Mouse (Mus musculus): ENCODE measurements around the gene Masp2. TPM values are rescaled to one million over a fixed set of nuclear protein-coding genes. Genes with fewer than 3 reads are reported as not detected.
A peak's percentile ranks its signal among the peaks of the same experiment; 100 is the strongest.

Masp2 gene
- polyA plus RNA-seq (2016; fragmentation: Nextera tagmentation; extraction: Ambion mirVana) = 0.14 and 0.36 TPM in 2 replicates

DNA sequence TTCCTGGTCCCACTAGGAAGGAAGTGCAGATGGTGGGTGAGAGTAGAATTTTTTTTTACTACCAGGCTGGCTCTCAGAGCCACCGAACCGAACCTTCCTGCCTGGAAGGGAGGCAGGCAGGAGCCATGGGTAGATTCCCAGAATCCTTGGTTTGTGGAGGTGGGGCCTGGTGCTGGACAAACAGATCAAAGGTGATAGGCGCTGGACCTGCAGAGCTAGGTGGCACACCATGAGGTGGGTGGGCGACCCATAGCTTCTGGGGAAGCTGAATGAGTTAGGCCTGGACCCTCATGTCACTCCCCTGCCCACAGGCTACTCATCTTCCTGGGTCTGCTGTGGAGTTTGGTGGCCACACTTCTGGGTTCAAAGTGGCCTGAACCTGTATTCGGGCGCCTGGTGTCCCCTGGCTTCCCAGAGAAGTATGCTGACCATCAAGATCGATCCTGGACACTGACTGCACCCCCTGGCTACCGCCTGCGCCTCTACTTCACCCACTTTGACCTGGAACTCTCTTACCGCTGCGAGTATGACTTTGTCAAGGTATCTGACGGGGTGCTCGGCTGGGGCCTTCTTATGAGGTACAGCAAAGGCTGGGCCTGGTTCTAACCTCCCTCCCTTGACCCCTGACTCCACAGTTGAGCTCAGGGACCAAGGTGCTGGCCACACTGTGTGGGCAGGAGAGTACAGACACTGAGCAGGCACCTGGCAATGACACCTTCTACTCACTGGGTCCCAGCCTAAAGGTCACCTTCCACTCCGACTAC is at the start of gene Masp2:
TSS of gene Masp2 (plus strand) at position 198 of the 764 bp plus-strand sequence.
- 84% methylated on average over 14 of the region's 14 CpGs for WGBS
- ATAC-seq (ENCODE audit: insufficient number of reproducible peaks, low FRiP score) = no peak
- Histone ChIP-seq H3K36me3 (peaks cover 24% of the 10 kb centered on the region), H3K9ac (no peak within 1 kb of the TSS), H3K4me3 (no peak within 1 kb of the TSS), H3K9me3 (replicated peaks) (0 out of 2 replicates have a peak, but pooled peaks cover 7% of the 10 kb centered on the region), H3K27ac (ENCODE audit: poor library complexity, severe bottlenecking) (no peak within 1 kb of the TSS), H3K27me3 (replicated peaks) (no peaks in the 10 kb centered on the region), H3K4me1 (replicated peaks) (no peaks in the 10 kb centered on the region), H3K4me2 (no peak within 1 kb of the TSS)

DNA sequence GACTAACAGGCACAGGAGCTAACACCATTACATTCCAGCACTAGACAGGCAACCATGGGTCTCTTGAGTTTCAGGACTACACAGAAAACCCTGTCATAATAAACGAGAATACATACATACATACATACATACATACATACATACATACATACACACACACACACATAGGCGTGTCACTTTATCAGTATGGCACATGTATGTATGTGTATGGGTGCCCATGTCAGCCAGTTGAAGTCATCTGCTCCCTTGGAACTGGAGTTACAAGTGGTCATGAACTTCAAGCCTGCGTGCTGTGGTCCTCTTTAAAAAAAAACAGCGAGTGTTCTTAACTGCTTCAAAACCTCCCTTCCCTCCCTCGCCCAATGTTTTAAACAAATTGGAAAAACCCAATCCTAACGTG is 44.6 kb upstream of the Masp2 start:
- peaks cover 73% of the 10 kb centered on the region for H3K36me3 ChIP-seq
- no peaks in the 10 kb centered on the region; the same call in 1 of the 2 replicates for H3K4me1 ChIP-seq (replicated peaks)
- 22% methylated on average over 6 of the region's 6 CpGs for WGBS

DNA sequence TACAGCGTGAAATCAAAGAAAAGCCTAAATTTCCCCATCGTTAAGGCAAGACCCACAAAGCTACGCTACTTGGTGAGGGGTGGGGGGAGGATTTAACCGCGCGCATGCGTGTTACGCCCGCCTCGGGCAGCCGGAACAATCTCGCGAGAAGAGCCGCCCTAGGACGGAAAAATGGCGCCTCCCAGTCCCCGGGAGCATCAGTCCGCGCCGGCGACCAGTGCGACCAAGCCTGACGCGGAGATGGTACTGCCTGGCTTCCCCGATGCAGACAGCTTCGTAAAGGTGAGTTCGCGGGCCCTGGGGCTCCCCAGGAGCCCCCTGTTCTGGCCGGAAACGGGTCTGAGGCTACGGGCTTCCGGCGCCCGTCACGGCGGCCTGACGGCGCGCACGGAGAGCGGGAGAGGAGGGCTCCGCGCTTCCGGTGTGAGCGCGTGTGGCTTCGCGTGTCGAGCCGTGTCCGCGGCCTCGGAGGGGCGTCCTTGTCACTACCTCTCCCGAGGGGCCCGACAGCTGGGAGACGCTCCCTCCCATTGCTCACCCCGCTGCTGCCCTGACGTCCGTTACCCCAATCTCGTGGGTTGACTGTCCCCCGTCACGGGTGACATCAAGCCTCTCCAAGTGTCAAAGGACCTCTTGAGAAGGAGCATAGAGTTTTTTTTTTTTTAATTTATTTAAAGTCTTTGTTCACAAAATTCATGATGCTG is 43.9 kb upstream of the Masp2 start, which contains the start of gene Exosc10:
TSS of gene Exosc10 (plus strand) at position 133 of the 704 bp plus-strand sequence.
- Histone ChIP-seq H3K36me3 (peaks cover 73% of the 10 kb centered on the region), H3K4me3 (peak within 1 kb of the TSS; percentile 78), H3K4me1 (replicated peaks) (no peaks in the 10 kb centered on the region; the same call in 1 of the 2 replicates), H3K27ac (ENCODE audit: poor library complexity, severe bottlenecking) (peak within 1 kb of the TSS; percentile 80), H3K27me3 (replicated peaks) (no peaks in the 10 kb centered on the region), H3K9ac (peak within 1 kb of the TSS; percentile 90), H3K4me2 (peak within 1 kb of the TSS; percentile 70), H3K9me3 (replicated peaks) (no peaks in the 10 kb centered on the region)
- under 1% methylated on average over 63 of the region's 63 CpGs for WGBS
- ATAC-seq (ENCODE audit: insufficient number of reproducible peaks, low FRiP score) = peak; percentile 91

More for the DNA sequence above, 44.6 kb upstream of the Masp2 start:
- Histone ChIP-seq H3K4me3 (peak overlapping the region; percentile 78), H3K4me2 (peak overlapping the region; percentile 70), H3K27ac (ENCODE audit: poor library complexity, severe bottlenecking) (no peak overlapping the region), H3K9ac (peak overlapping the region; percentile 90), H3K27me3 (replicated peaks) (no peaks in the 10 kb centered on the region), H3K9me3 (replicated peaks) (no peaks in the 10 kb centered on the region)
- peak; percentile 30; the same call in 1 of the 2 replicates for ATAC-seq (ENCODE audit: insufficient number of reproducible peaks, low FRiP score)

DNA sequence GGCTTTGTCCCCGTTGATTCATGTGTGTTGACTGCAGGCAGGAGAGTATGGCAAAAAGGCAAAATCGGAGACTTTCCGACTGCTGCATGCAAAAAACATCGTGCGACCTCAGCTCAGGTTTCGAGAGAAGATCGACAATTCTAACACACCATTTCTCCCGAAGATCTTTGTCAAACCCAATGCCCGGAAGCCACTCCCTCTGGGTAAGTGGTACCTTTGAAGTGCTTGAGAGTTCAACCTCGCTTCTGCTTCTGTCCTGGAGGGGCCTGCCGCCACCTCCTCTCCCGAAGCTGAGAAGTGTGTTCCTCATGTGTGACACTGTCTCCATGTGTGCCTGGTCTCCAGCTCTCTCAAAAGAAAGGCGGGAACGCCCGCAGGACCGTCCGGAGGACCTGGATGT is 39.7 kb upstream of the Masp2 start:
- WGBS = 92% methylated on average over 17 of the region's 17 CpGs

DNA sequence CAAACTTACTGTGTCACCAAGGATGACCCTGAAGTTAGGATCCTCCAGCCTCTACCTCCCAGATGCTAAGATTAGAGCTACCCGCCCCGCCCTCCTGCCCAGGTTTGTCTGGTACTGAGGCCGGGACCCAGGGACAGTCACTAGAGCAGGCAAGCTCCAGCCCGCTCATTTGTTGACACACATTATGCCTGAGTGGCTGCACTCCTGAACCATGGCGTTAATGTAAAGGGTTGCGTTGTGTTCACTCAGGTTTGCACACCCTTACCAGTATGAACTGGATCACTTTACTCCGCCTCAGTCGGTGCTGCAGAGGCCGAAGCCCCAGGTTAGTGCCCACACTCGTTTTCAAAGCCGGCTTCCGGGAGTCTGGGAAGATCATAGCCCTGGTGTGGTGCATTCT is 38.8 kb upstream of the Masp2 start:
- ATAC-seq (ENCODE audit: insufficient number of reproducible peaks, low FRiP score) = no peak
- Histone ChIP-seq H3K36me3 (peaks cover 89% of the 10 kb centered on the region), H3K4me1 (replicated peaks) (no peaks in the 10 kb centered on the region), H3K4me2 (no peak overlapping the region), H3K27me3 (replicated peaks) (no peaks in the 10 kb centered on the region), H3K9me3 (replicated peaks) (no peaks in the 10 kb centered on the region), H3K9ac (no peak overlapping the region), H3K27ac (ENCODE audit: poor library complexity, severe bottlenecking) (no peak overlapping the region), H3K4me3 (no peak overlapping the region)
- WGBS = 95% methylated on average over 12 of the region's 12 CpGs

More for the DNA sequence above, 39.7 kb upstream of the Masp2 start:
- H3K4me1 ChIP-seq (replicated peaks) = no peaks in the 10 kb centered on the region; the same call in 1 of the 2 replicates
- no peak overlapping the region for H3K4me3 ChIP-seq
- ATAC-seq (ENCODE audit: insufficient number of reproducible peaks, low FRiP score) = no peak
- H3K36me3 ChIP-seq = peaks cover 80% of the 10 kb centered on the region
- H3K9me3 ChIP-seq (replicated peaks) = no peaks in the 10 kb centered on the region
- H3K27ac ChIP-seq (ENCODE audit: poor library complexity, severe bottlenecking) = no peak overlapping the region
- no peak overlapping the region for H3K4me2 ChIP-seq
- no peak overlapping the region for H3K9ac ChIP-seq
- no peaks in the 10 kb centered on the region for H3K27me3 ChIP-seq (replicated peaks)

DNA sequence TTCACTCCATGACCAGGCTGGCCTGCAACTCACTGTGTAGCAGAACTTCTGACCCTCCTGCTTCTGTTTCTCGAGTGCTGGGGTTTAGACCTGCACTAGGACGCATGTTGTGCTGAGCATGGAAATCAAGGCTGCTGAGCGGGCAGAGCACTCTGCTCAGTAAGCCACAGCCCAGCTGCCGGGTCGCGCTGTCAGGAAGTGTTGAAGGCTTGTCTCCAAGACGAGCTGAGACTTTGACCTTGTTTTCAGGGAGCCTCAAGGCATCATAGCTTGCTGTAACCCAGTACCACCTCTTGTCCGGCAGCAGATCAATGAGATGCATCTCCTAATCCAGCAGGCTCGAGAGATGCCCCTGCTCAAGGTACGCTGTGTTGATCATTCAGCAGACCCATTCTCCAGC is 32.2 kb upstream of the Masp2 start:
- 83% methylated on average over 10 of the region's 10 CpGs for WGBS
- H3K4me1 ChIP-seq (replicated peaks) = no peaks in the 10 kb centered on the region

DNA sequence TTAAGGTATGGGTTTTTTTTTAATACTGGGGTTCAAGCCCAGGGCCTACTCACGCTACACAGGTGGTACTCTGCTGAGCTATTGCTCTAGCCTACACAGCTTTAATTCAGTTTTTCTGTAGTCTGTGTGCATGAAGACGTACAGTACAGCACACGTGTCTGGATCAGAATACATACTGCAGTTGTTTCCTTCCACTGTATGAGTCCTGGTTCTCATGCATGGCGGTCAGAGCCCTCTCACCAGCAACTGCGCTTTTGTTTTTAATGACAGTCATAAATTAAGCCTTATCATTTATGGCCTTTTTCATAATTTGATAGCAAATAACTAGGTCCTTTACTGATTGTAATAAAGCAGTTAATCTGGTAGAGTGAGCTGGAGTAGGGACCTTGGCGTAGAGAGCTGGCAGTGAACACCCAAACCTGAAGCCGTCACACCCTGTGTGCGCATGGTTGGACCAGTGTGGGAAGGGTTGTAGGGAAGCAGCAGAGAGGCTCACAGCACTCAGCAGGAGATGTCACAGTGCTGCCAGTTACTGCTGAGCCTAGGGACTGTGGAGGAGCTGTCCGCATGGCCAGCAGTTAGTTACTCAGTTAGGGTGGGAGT is 31.6 kb upstream of the Masp2 start:
- H3K4me2 ChIP-seq = no peak overlapping the region
- H3K4me3 ChIP-seq = no peak overlapping the region
- H3K27ac ChIP-seq (ENCODE audit: poor library complexity, severe bottlenecking) = no peak overlapping the region
- H3K4me1 ChIP-seq (replicated peaks) = no peaks in the 10 kb centered on the region
- H3K9ac ChIP-seq = no peak overlapping the region
- H3K9me3 ChIP-seq (replicated peaks) = no peaks in the 10 kb centered on the region
- WGBS = 93% methylated on average over 9 of the region's 9 CpGs
- H3K36me3 ChIP-seq = peaks cover 98% of the 10 kb centered on the region
- no peak for ATAC-seq (ENCODE audit: insufficient number of reproducible peaks, low FRiP score)
- H3K27me3 ChIP-seq (replicated peaks) = no peaks in the 10 kb centered on the region

More for the DNA sequence above, 32.2 kb upstream of the Masp2 start:
- H3K4me3 ChIP-seq = no peak overlapping the region
- no peaks in the 10 kb centered on the region for H3K9me3 ChIP-seq (replicated peaks)
- no peak overlapping the region for H3K4me2 ChIP-seq
- H3K27me3 ChIP-seq (replicated peaks) = no peaks in the 10 kb centered on the region
- H3K36me3 ChIP-seq = peaks cover 98% of the 10 kb centered on the region
- no peak overlapping the region for H3K9ac ChIP-seq
- ATAC-seq (ENCODE audit: insufficient number of reproducible peaks, low FRiP score) = no peak
- no peak overlapping the region for H3K27ac ChIP-seq (ENCODE audit: poor library complexity, severe bottlenecking)

DNA sequence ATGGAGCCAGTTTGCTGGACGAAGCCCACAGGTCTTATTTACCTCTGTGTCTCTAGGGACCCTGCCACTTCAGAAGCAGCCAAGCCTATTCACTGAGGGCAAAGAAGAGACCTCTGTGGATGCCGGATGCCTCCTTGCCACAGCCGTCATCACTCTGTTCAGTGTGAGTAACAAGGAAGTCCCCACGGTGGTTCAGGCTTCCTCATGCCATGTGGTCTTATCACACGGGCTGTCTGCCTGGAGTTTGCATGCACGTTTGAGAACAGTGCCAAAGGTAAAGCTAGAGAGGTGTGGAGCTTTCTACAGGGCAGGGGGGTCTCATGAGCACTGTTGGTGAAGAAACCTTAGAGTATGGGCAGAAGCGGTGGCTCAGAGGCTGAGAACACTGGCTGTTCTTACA is 29.1 kb upstream of the Masp2 start:
- WGBS = 79% methylated on average over 7 of the region's 7 CpGs

DNA sequence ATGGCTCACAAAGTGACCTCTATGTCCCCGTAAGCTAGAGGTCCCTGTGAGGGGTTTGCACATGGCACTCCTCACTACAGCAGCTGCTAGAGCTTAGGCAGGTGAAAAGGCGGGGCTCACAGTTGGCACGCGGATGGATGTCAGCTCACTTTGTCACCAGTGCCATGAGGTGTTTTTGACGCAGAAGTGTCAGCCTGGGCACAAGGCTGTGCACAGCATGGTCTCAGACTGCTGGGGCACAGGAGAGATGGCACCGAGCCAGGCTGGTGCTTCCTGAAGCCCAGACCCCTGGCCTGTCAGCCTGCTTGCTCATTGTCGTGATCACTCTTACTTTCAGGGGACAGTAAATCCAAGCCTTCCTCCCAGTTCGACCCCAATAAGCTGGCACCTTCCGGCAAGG is 21.6 kb upstream of the Masp2 start:
- Histone ChIP-seq H3K4me3 (no peak overlapping the region), H3K27me3 (replicated peaks) (no peaks in the 10 kb centered on the region), H3K36me3 (peaks cover 76% of the 10 kb centered on the region), H3K4me2 (no peak overlapping the region), H3K9ac (no peak overlapping the region), H3K4me1 (replicated peaks) (peaks cover 8% of the 10 kb centered on the region; the same call in 1 of the 2 replicates), H3K9me3 (replicated peaks) (no peaks in the 10 kb centered on the region), H3K27ac (ENCODE audit: poor library complexity, severe bottlenecking) (no peak overlapping the region)
- 88% methylated on average over 9 of the region's 9 CpGs for WGBS
- no peak for ATAC-seq (ENCODE audit: insufficient number of reproducible peaks, low FRiP score)

More for the DNA sequence above, 29.1 kb upstream of the Masp2 start:
- no peaks in the 10 kb centered on the region for H3K27me3 ChIP-seq (replicated peaks)
- H3K9ac ChIP-seq = no peak overlapping the region
- H3K4me3 ChIP-seq = no peak overlapping the region
- H3K4me1 ChIP-seq (replicated peaks) = no peaks in the 10 kb centered on the region
- peaks cover 97% of the 10 kb centered on the region for H3K36me3 ChIP-seq
- H3K9me3 ChIP-seq (replicated peaks) = no peaks in the 10 kb centered on the region
- no peak overlapping the region for H3K27ac ChIP-seq (ENCODE audit: poor library complexity, severe bottlenecking)
- ATAC-seq (ENCODE audit: insufficient number of reproducible peaks, low FRiP score) = no peak
- no peak overlapping the region for H3K4me2 ChIP-seq

DNA sequence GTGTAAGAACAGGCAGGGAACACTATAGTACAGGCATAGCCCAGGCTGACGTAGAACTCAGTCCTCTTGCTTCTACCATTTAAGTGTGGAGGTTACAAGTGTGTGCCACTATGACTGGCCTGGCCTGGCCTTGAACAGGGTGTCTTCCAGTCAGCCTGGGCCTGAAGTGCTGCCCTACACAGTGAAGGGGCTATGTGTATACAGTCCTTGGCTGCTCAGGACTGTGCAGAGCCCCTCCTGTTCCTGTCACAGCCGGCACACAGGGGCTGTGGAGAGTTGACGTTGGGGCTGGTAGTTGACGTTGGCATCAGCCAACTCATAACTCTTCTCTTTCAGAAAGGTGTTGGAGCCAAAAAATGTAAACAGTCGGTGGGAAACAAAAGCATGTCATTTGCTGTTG is 20.9 kb upstream of the Masp2 start:
- no peak overlapping the region for H3K4me3 ChIP-seq
- no peak overlapping the region for H3K4me2 ChIP-seq
- no peak overlapping the region for H3K27ac ChIP-seq (ENCODE audit: poor library complexity, severe bottlenecking)
- H3K27me3 ChIP-seq (replicated peaks) = no peaks in the 10 kb centered on the region
- peaks cover 8% of the 10 kb centered on the region; the same call in 1 of the 2 replicates for H3K4me1 ChIP-seq (replicated peaks)
- H3K36me3 ChIP-seq = peaks cover 70% of the 10 kb centered on the region
- no peaks in the 10 kb centered on the region for H3K9me3 ChIP-seq (replicated peaks)
- 90% methylated on average over 5 of the region's 5 CpGs for WGBS
- H3K9ac ChIP-seq = no peak overlapping the region
- ATAC-seq (ENCODE audit: insufficient number of reproducible peaks, low FRiP score) = no peak

DNA sequence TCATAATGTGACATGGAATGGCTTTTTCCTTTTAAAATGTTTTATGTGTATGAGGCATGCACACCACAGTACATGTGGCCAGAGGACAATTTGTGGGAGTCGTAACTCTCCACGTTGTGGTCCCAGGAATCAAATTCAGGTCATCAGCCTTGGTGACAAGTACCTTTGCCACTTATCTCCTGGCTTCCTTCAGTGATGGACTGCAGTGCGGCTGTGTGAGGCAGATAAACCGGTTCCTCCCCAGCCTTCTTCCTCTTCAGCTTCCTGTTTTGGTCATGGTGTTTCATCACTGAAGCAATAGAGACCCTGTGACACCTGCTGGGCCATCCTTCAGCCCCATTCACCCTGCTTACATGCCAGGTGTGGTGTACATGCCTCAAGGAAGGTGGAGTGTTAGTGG is 19.1 kb upstream of the Masp2 start:
- H3K27ac ChIP-seq (ENCODE audit: poor library complexity, severe bottlenecking) = no peak overlapping the region
- peaks cover 53% of the 10 kb centered on the region for H3K36me3 ChIP-seq
- H3K4me1 ChIP-seq (replicated peaks) = peaks cover 8% of the 10 kb centered on the region; the same call in 1 of the 2 replicates
- WGBS = 31% methylated on average over 4 of the region's 4 CpGs
- no peaks in the 10 kb centered on the region for H3K27me3 ChIP-seq (replicated peaks)
- H3K9me3 ChIP-seq (replicated peaks) = no peaks in the 10 kb centered on the region
- ATAC-seq (ENCODE audit: insufficient number of reproducible peaks, low FRiP score) = no peak
- H3K4me3 ChIP-seq = no peak overlapping the region
- no peak overlapping the region for H3K9ac ChIP-seq
- no peak overlapping the region for H3K4me2 ChIP-seq
